Mouse (Mus musculus): ENCODE results near the gene Hpn.

The Hpn gene

GRCm38 (mm10) chr7:31130197-31130596 is 15.1 kb upstream of the Hpn start:
- Histone ChIP-seq H3K9me3 (ENCODE audit: low read length) (no peaks in the 10 kb centered on the region), H3K27me3 (ENCODE audit: insufficient read depth, low read length) (peaks cover 28% of the 10 kb centered on the region), H3K4me1 (replicated peaks; ENCODE audit: low read depth, low read length) (peaks cover 48% of the 10 kb centered on the region), H3K36me3 (ENCODE audit: insufficient read depth, low read length) (peaks cover 71% of the 10 kb centered on the region), H3K4me3 (replicated peaks; ENCODE audit: low read length) (no peak overlapping the region)
- TF ChIP-seq POU5F1 (IDR thresholded peaks at IDR 0.05; ENCODE audit: borderline replicate concordance, low read length) (no peak), CTCF (conservative IDR thresholded peaks at IDR 0.05; ENCODE audit: low read length) (no peak), NANOG (IDR thresholded peaks at IDR 0.05; ENCODE audit: borderline replicate concordance, low read length) (no peak)

GRCm38 (mm10) chr7:31128157-31128705 is 13.1 kb upstream of the Hpn start:
- Histone ChIP-seq H3K27me3 (ENCODE audit: insufficient read depth, low read length) (peaks cover 41% of the 10 kb centered on the region), H3K36me3 (ENCODE audit: insufficient read depth, low read length) (peaks cover 52% of the 10 kb centered on the region), H3K4me3 (replicated peaks; ENCODE audit: low read length) (no peak overlapping the region), H3K9me3 (ENCODE audit: low read length) (no peaks in the 10 kb centered on the region), H3K4me1 (replicated peaks; ENCODE audit: low read depth, low read length) (peaks cover 61% of the 10 kb centered on the region)
- TF ChIP-seq POU5F1 (IDR thresholded peaks at IDR 0.05; ENCODE audit: borderline replicate concordance, low read length) (no peak), CTCF (conservative IDR thresholded peaks at IDR 0.05; ENCODE audit: low read length) (no peak), NANOG (IDR thresholded peaks at IDR 0.05; ENCODE audit: borderline replicate concordance, low read length) (no peak)

- TF ChIP-seq CTCF (conservative IDR thresholded peaks at IDR 0.05; ENCODE audit: low read length) (no peak), NANOG (IDR thresholded peaks at IDR 0.05; ENCODE audit: borderline replicate concordance, low read length) (no peak)
- Histone ChIP-seq H3K27me3 (ENCODE audit: insufficient read depth, low read length) (peaks cover 41% of the 10 kb centered on the region), H3K9me3 (ENCODE audit: low read length) (no peaks in the 10 kb centered on the region), H3K4me3 (replicated peaks; ENCODE audit: low read length) (peak within 1 kb of the TSS; percentile 83), H3K4me1 (replicated peaks; ENCODE audit: low read depth, low read length) (peaks cover 58% of the 10 kb centered on the region), H3K36me3 (ENCODE audit: insufficient read depth, low read length) (peaks cover 46% of the 10 kb centered on the region)
Observed at GRCm38 (mm10) chr7:31126851-31127724, 12.0 kb upstream of the Hpn start, which contains the start of gene Scn1b. Gene Scn1b, minus strand, starts transcription at chr7:31127003.

GRCm38 (mm10) chr7:31126211-31126751 is 11.2 kb upstream of the Hpn start:
- Histone ChIP-seq H3K9me3 (ENCODE audit: low read length) (no peaks in the 10 kb centered on the region), H3K27me3 (ENCODE audit: insufficient read depth, low read length) (peaks cover 41% of the 10 kb centered on the region), H3K4me3 (replicated peaks; ENCODE audit: low read length) (peak overlapping the region; percentile 83), H3K4me1 (replicated peaks; ENCODE audit: low read depth, low read length) (peaks cover 55% of the 10 kb centered on the region), H3K36me3 (ENCODE audit: insufficient read depth, low read length) (peaks cover 38% of the 10 kb centered on the region)
- TF ChIP-seq CTCF (conservative IDR thresholded peaks at IDR 0.05; ENCODE audit: low read length) (no peak), POU5F1 (IDR thresholded peaks at IDR 0.05; ENCODE audit: borderline replicate concordance, low read length) (no peak), NANOG (IDR thresholded peaks at IDR 0.05; ENCODE audit: borderline replicate concordance, low read length) (no peak)

GRCm38 (mm10) chr7:31125116-31125515 is 10.0 kb upstream of the Hpn start:
- H3K4me1 ChIP-seq (replicated peaks; ENCODE audit: low read depth, low read length) = peaks cover 46% of the 10 kb centered on the region
- TF ChIP-seq POU5F1 (IDR thresholded peaks at IDR 0.05; ENCODE audit: borderline replicate concordance, low read length) (no peak), NANOG (IDR thresholded peaks at IDR 0.05; ENCODE audit: borderline replicate concordance, low read length) (no peak), CTCF (conservative IDR thresholded peaks at IDR 0.05; ENCODE audit: low read length) (no peak)
- H3K27me3 ChIP-seq (ENCODE audit: insufficient read depth, low read length) = peaks cover 41% of the 10 kb centered on the region
- no peaks in the 10 kb centered on the region for H3K9me3 ChIP-seq (ENCODE audit: low read length)
- peaks cover 26% of the 10 kb centered on the region for H3K36me3 ChIP-seq (ENCODE audit: insufficient read depth, low read length)
- no peak overlapping the region for H3K4me3 ChIP-seq (replicated peaks; ENCODE audit: low read length)

- Histone ChIP-seq H3K4me1 (replicated peaks; ENCODE audit: low read depth, low read length) (peaks cover 49% of the 10 kb centered on the region), H3K9me3 (ENCODE audit: low read length) (no peaks in the 10 kb centered on the region)
Observed at GRCm38 (mm10) chr7:31124381-31124780, 9.3 kb upstream of the Hpn start.

GRCm38 (mm10) chr7:31123697-31124096 is 8.6 kb upstream of the Hpn start:
- TF ChIP-seq NANOG (IDR thresholded peaks at IDR 0.05; ENCODE audit: borderline replicate concordance, low read length) (no peak), CTCF (conservative IDR thresholded peaks at IDR 0.05; ENCODE audit: low read length) (no peak), POU5F1 (IDR thresholded peaks at IDR 0.05; ENCODE audit: borderline replicate concordance, low read length) (no peak)
- Histone ChIP-seq H3K4me1 (replicated peaks; ENCODE audit: low read depth, low read length) (peaks cover 54% of the 10 kb centered on the region), H3K4me3 (replicated peaks; ENCODE audit: low read length) (no peak overlapping the region), H3K9me3 (ENCODE audit: low read length) (no peaks in the 10 kb centered on the region), H3K27me3 (ENCODE audit: insufficient read depth, low read length) (peaks cover 41% of the 10 kb centered on the region), H3K36me3 (ENCODE audit: insufficient read depth, low read length) (peaks cover 12% of the 10 kb centered on the region)

More at GRCm38 (mm10) chr7:31124381-31124780, 9.3 kb upstream of the Hpn start:
- TF ChIP-seq NANOG (IDR thresholded peaks at IDR 0.05; ENCODE audit: borderline replicate concordance, low read length) (no peak), POU5F1 (IDR thresholded peaks at IDR 0.05; ENCODE audit: borderline replicate concordance, low read length) (no peak), CTCF (conservative IDR thresholded peaks at IDR 0.05; ENCODE audit: low read length) (no peak)
- Histone ChIP-seq H3K36me3 (ENCODE audit: insufficient read depth, low read length) (peaks cover 19% of the 10 kb centered on the region), H3K27me3 (ENCODE audit: insufficient read depth, low read length) (peaks cover 41% of the 10 kb centered on the region), H3K4me3 (replicated peaks; ENCODE audit: low read length) (no peak overlapping the region)
